Mouse (Mus musculus): ENCODE results near the gene Lrrc25. TPM values are rescaled to one million over a fixed set of nuclear protein-coding genes. Genes with fewer than 3 reads are reported as not detected.

Lrrc25 gene
- polyA plus RNA-seq, 1 experiment from 2014 or later = 1.4 TPM

DNA sequence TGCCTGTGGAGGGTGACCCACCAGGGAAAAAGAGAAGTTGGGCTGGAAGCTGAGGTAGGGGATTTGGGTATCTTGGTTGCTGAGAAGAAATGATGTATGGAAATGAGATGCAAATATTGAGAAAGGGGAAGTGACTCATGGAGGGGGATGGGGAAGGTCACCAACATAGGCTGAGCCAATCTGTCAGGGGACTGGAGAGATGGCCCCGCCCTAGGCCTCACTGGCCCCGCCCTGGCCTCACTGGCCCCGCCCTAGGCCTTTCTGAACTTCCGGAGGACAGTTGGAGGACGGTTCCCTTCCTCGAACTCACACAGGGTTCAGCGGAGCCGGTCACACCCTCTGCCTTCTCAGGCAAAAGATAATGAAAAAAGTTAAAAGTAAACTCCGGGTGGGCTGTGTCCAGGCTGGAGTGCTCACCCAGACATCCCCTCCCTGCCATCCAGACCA lies 3.0 kb downstream of the Lrrc25 start:
- Histone ChIP-seq H3K4me1 (replicated peaks) (no peaks in the 10 kb centered on the region; the same call in 1 of the 2 replicates), H3K27me3 (peaks cover 15% of the 10 kb centered on the region), H3K9me3 (replicated peaks) (no peaks in the 10 kb centered on the region), H3K36me3 (no peaks in the 10 kb centered on the region), H3K9ac (no peak overlapping the region), H3K27ac (no peak overlapping the region), H3K4me3 (no peak overlapping the region), H3K4me2 (no peak overlapping the region)
- WGBS = 30% methylated on average over 9 of the region's 9 CpGs
- ATAC-seq (replicated peaks; ENCODE audit: insufficient number of reproducible peaks, insufficient read depth, low FRiP score, low read depth) = peak; percentile 47; the same call in 1 of the 2 replicates

DNA sequence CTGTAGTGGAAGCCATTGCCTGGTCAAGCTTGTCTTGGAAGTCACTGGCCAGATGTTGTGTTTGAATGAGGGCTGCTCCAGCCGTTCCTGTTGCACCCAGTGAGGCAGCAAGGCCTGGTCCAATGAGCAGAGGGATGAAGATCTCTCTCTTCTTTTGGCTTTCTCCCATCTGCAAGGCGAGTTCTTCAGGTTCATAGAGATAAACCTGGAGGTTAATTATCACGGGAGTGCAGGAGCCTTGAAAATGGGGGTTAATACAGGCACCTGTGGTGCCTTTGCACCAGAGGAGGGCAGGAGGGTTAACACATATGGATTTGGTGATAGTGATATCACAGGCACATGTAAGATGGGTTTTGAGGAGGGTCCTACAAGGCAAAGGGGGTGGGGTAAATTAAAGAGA lies 6.3 kb downstream of the Lrrc25 start:
- Histone ChIP-seq H3K4me1 (replicated peaks) (peaks cover 4% of the 10 kb centered on the region; the same call in 1 of the 2 replicates), H3K27me3 (peaks cover 15% of the 10 kb centered on the region), H3K27ac (no peak overlapping the region), H3K4me3 (no peak overlapping the region), H3K9ac (no peak overlapping the region), H3K36me3 (no peaks in the 10 kb centered on the region), H3K4me2 (no peak overlapping the region), H3K9me3 (replicated peaks) (no peaks in the 10 kb centered on the region)
- ATAC-seq (replicated peaks; ENCODE audit: insufficient number of reproducible peaks, insufficient read depth, low FRiP score, low read depth) = no peak
- whole genome bisulfite sequencing = 42% methylated on average over 3 of the region's 3 CpGs

DNA sequence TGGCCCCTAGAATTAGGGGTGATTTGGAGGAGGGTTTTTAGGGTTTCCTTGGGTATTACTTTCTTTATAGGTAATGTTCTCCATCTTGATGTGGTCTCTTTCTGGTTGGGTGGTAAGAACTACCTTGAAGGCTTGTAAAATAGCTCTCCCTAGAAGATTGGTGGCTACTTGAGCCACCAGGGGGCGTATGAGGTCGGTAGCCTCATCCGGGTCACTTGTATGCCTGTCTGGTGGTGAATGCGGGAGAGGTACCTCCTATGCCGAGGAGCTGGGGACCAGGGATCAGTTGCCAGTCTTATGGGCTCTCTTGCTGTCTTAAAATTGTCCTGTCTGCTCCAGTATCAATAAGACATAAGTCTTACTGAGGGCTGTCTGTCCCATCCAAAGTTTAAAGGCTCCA lies 9.1 kb downstream of the Lrrc25 start:
- H3K27me3 ChIP-seq = peaks cover 12% of the 10 kb centered on the region
- H3K36me3 ChIP-seq = no peaks in the 10 kb centered on the region
- peaks cover 11% of the 10 kb centered on the region for H3K4me1 ChIP-seq (replicated peaks)
- H3K27ac ChIP-seq = no peak overlapping the region
- no peak overlapping the region for H3K4me2 ChIP-seq
- H3K9ac ChIP-seq = no peak overlapping the region
- ATAC-seq (replicated peaks; ENCODE audit: insufficient number of reproducible peaks, insufficient read depth, low FRiP score, low read depth) = no peak
- WGBS = 18% methylated on average over 5 of the region's 5 CpGs
- no peak overlapping the region for H3K4me3 ChIP-seq
- H3K9me3 ChIP-seq (replicated peaks) = no peaks in the 10 kb centered on the region

DNA sequence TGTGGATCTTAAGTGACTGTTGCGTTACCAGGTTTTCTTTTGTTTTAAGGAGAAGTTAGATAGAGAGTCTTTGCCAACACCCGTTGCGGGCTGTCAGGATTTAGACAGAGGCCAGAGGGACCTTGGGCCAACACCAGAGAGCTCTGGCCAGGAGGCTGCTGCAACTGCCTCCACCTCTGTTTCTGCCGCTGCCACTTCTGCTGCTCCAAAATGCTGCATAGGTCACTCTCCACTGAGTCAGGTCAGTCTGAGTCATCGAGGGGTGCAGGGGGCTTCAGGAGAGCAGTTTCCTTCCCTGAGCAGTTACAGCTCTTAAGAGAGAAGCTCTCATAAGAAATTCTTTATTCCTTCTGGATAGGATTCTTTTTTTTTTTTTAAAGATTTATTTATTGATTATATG lies 11.1 kb downstream of the Lrrc25 start:
- no peaks in the 10 kb centered on the region for H3K36me3 ChIP-seq
- H3K4me3 ChIP-seq = no peak overlapping the region
- peaks cover 30% of the 10 kb centered on the region for H3K4me1 ChIP-seq (replicated peaks)
- no peak for ATAC-seq (replicated peaks; ENCODE audit: insufficient number of reproducible peaks, insufficient read depth, low FRiP score, low read depth)
- 76% methylated on average over 5 of the region's 5 CpGs for WGBS
- peaks cover 4% of the 10 kb centered on the region for H3K27me3 ChIP-seq
- H3K9ac ChIP-seq = no peak overlapping the region
- no peak overlapping the region for H3K4me2 ChIP-seq
- H3K9me3 ChIP-seq (replicated peaks) = no peaks in the 10 kb centered on the region
- no peak overlapping the region for H3K27ac ChIP-seq

DNA sequence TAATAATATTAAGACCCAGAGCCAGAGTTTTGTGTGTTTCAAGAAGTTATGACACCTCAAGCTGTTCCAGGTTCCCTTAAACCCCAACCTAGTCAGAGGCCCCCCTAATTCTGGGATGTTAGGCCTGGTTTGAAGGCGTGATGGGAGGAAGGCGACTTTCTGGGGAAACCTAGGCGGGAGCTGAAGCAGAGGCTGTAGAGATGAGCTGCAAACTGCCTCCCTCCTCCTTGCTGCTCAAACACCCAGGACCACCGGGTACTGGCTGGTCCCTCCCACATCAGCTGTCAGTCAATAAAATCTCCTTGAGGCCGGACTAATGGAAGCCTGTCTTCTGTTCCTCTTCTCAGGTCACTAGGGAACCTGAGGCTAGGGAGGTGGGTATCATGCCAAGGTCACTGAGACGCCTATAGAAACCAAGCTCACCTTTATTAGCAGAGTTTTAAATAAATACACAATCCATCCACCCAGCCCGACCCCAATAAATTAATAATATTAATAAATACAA lies 13.1 kb downstream of the Lrrc25 start:
- no peak for ATAC-seq (replicated peaks; ENCODE audit: insufficient number of reproducible peaks, insufficient read depth, low FRiP score, low read depth)
- WGBS = 54% methylated on average over 7 of the region's 7 CpGs
- Histone ChIP-seq H3K27me3 (no peaks in the 10 kb centered on the region), H3K4me1 (replicated peaks) (peaks cover 42% of the 10 kb centered on the region), H3K27ac (peak overlapping the region; percentile 73), H3K4me3 (peak overlapping the region; percentile 53), H3K9ac (peak overlapping the region; percentile 58), H3K9me3 (replicated peaks) (no peaks in the 10 kb centered on the region), H3K4me2 (peak overlapping the region; percentile 66), H3K36me3 (no peaks in the 10 kb centered on the region)

DNA sequence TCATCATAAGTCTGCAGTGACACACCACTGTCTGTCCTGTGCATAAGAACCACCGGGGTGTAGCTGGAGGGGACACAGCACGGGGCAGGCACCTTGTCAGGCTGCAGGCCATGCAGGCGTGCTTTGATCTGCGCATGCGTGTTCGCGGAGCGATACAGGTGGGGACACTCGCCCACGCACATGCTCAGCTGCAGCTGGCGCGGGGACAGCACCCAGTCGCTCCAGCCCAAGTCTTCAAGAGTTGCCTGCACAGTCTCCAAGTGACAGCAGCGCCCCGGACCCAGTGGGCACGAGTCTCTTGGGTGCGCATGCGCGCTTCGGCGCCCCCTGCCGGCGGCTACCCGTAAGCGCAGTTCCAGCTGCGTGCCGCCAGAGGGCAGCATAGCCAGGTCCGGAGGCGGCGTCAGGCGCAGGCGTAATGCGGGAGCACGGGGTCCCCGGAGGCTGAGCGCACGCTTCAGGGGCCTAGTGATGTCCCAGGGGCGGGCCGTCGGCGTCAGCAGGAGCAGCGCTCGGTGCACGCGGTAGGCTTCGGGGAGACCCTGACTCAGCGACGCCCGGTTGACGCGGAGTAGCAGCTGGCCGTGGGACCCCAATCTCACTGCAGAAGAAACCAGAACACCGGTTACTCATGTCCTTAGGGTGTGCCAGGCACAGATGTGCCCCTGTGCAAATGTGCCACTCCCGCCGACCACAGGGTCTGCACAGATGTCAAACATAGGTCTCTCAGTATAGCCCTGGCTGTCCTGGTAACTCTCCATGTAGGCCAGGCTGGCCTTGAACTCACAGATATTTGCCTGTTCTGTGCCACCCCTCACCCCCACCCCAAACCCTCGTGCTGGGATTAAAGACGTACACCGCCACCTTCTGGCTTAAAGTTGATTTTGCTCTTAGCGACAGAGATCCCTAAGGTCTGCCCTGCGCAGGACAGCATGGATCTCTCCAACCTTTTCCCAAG lies 13.9 kb downstream of the Lrrc25 start:
- Histone ChIP-seq H3K4me1 (replicated peaks) (peaks cover 50% of the 10 kb centered on the region), H3K27ac (peak overlapping the region; percentile 73), H3K9me3 (replicated peaks) (no peaks in the 10 kb centered on the region), H3K36me3 (no peaks in the 10 kb centered on the region), H3K27me3 (no peaks in the 10 kb centered on the region), H3K4me3 (peak overlapping the region; percentile 53), H3K9ac (peak overlapping the region; percentile 58), H3K4me2 (peak overlapping the region; percentile 66)
- ATAC-seq (replicated peaks; ENCODE audit: insufficient number of reproducible peaks, insufficient read depth, low FRiP score, low read depth) = peak; percentile 83
- WGBS = 2% methylated on average over 60 of the region's 60 CpGs

DNA sequence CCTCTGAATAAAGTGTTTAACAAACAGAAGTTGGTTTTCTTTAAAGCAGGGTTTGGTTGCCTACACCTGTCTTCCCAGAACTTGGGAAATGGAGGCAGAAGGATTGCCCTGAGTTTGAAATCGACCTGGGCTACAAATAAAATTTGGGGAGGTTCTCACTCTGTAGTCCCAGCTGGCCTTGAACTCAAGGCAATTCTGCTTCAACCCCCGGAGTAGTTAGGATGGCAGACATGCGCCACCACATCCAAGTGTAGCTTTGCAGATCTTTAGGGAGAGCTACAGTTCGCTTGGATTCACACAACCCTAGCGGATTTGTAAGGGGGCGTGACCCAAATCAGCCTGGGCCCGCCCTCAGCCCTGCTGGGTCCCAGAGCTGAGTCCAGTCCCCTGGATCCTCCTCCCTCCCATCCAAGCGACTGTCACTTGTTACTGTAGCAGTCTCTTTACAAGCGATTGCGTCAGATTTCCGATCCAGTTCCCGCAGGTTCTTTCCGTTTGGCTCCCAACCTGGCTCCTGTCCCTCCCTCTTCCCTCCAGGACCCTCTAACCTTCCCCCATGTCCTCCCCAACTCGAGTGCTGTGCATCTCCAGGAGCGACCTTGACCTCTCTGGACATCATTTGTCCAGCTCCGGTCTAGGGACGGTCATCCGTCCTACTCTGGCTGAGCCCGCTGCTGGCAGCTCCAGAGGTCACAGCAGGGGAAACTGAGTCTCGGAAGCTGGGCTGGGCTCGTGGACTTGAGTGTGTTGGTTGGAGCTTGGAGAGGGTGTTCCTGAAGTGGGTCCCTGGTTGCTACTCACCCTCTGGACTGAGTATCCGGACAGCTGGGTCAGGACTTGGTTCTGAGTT lies 14.8 kb downstream of the Lrrc25 start:
- Histone ChIP-seq H3K27ac (peak overlapping the region; percentile 73), H3K4me2 (peak overlapping the region; percentile 66), H3K4me1 (replicated peaks) (peaks cover 48% of the 10 kb centered on the region), H3K9ac (peak overlapping the region; percentile 5; the same call in 1 of the 2 replicates), H3K36me3 (no peaks in the 10 kb centered on the region), H3K27me3 (no peaks in the 10 kb centered on the region), H3K4me3 (peak overlapping the region; percentile 53), H3K9me3 (replicated peaks) (no peaks in the 10 kb centered on the region)
- WGBS = 16% methylated on average over 22 of the region's 22 CpGs
- ATAC-seq (replicated peaks; ENCODE audit: insufficient number of reproducible peaks, insufficient read depth, low FRiP score, low read depth) = peak; percentile 21; the same call in 1 of the 2 replicates

DNA sequence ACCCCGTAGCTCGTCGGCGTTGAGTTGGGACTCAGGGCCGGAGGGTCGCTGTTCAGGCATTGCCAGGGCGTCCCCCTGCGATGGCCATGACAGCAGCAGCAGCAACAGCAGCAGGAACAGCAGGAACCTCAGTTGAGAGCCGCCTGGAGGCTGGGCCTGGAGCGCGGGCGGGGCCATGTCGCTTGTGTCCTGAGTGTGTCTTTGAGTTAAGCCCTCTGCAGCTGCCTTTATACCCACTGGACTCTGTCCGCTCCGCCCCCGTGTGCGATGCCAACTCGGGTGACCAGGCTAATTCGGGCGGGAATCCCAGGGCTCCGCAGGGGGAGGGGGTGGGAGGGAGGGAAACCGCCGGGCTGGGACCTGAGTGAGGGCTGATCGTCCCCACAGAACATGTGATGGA lies 15.5 kb downstream of the Lrrc25 start:
- no peak overlapping the region for H3K9ac ChIP-seq
- H3K4me3 ChIP-seq = peak overlapping the region; percentile 53
- no peak; the same call in 1 of the 2 replicates for ATAC-seq (replicated peaks; ENCODE audit: insufficient number of reproducible peaks, insufficient read depth, low FRiP score, low read depth)

DNA sequence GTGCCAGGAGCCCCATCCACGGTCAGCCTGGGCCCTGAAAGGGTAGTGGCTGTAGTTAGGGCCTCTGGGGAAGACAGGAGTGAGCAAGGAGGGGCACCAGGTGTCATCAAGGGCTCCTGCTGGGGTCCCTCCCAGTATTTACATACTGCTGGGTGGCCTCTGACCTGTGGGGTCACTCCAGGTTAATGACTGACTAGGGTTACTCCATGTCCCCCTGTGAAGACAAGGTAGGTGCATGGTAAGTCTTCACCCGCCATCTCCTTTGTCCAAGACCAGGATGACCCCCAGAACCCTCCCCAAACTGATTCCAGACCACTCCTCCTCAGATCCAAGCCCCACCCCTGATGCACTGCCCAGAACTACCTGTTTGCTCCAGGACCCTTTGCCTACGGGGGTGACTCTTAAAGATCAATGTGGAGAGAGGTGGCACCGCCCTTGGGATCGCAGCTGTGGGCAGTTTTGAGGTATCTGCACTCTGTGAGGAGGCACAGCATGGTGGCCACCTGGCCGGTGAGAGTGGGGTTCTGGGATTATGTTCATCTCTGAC lies 16.5 kb downstream of the Lrrc25 start, which contains the start of gene Gdf15:
Gene Gdf15, minus strand, starts transcription at position 111 of the 547 bp plus-strand sequence.
- ATAC-seq (replicated peaks; ENCODE audit: insufficient number of reproducible peaks, insufficient read depth, low FRiP score, low read depth) = no peak
- peak within 1 kb of the TSS; percentile 73 for H3K27ac ChIP-seq
- H3K4me1 ChIP-seq (replicated peaks) = peaks cover 51% of the 10 kb centered on the region
- no peaks in the 10 kb centered on the region for H3K9me3 ChIP-seq (replicated peaks)
- H3K36me3 ChIP-seq = no peaks in the 10 kb centered on the region
- H3K4me3 ChIP-seq = peak within 1 kb of the TSS; percentile 53
- WGBS = 83% methylated on average over 6 of the region's 6 CpGs
- no peak within 1 kb of the TSS for H3K9ac ChIP-seq
- no peaks in the 10 kb centered on the region for H3K27me3 ChIP-seq
- peak within 1 kb of the TSS; percentile 66 for H3K4me2 ChIP-seq

More for the DNA sequence above, 15.5 kb downstream of the Lrrc25 start:
- Histone ChIP-seq H3K27me3 (no peaks in the 10 kb centered on the region), H3K4me1 (replicated peaks) (peaks cover 48% of the 10 kb centered on the region), H3K4me2 (peak overlapping the region; percentile 66), H3K27ac (peak overlapping the region; percentile 73), H3K9me3 (replicated peaks) (no peaks in the 10 kb centered on the region), H3K36me3 (no peaks in the 10 kb centered on the region)
- WGBS = 11% methylated on average over 24 of the region's 24 CpGs

DNA sequence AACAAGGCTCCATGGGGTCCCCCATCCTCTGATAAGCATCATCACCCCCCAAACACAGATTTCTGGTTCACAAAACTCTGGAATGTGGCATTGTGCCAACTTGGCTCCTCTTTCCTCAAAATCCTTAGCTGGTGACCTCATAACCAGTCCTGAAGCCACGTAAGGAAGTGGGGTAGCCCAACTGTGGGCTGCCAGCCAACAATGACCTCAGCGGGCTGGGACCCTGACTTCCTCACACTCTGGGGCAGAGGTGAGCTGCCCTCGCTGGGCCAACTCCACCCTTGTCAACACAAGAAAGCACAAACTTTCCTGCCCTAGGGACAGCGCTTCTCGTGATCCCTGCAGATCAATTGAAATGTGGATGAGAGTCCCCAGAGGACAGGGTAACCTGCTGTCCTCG lies 18.1 kb downstream of the Lrrc25 start:
- Histone ChIP-seq H3K9ac (no peak overlapping the region), H3K9me3 (replicated peaks) (no peaks in the 10 kb centered on the region), H3K4me1 (replicated peaks) (peaks cover 61% of the 10 kb centered on the region), H3K27ac (peak overlapping the region; percentile 64), H3K36me3 (no peaks in the 10 kb centered on the region), H3K4me2 (no peak overlapping the region), H3K27me3 (no peaks in the 10 kb centered on the region), H3K4me3 (no peak overlapping the region)
- 23% methylated on average over 6 of the region's 6 CpGs for WGBS
- no peak for ATAC-seq (replicated peaks; ENCODE audit: insufficient number of reproducible peaks, insufficient read depth, low FRiP score, low read depth)
